Mouse (Mus musculus) left cerebral cortex, postnatal 10 days (tissue): ENCODE measurements around the gene Gdpgp1. TPM values are rescaled to one million over a fixed set of nuclear protein-coding genes. Genes with fewer than 3 reads are reported as not detected.

Experiments
- DNase-seq, 2 experiments: peaks; one replicate each; pipeline ENCODE4 v3.0.0; 2021 to 2022; ENCODE audit warnings: low spot score in 2 of 2, mixed read lengths in 1 of 2; ENCODE audit errors: extremely low spot score in 1 of 2
- intact Hi-C: fragments of 180-260 bp; cut with DNase I; formaldehyde crosslinking; loops from one replicate; pipeline ENCODE4 v1.15.1; 2025
- total RNA-seq, 2 experiments: library from RNA; stranded (reverse); gene quantifications; 2 replicates each; pipeline ENCODE4 v1.2.3; 2021

The Gdpgp1 gene
- total RNA-seq, 2 experiments from 2014 or later: 6.0 to 7.0 TPM

DNA sequence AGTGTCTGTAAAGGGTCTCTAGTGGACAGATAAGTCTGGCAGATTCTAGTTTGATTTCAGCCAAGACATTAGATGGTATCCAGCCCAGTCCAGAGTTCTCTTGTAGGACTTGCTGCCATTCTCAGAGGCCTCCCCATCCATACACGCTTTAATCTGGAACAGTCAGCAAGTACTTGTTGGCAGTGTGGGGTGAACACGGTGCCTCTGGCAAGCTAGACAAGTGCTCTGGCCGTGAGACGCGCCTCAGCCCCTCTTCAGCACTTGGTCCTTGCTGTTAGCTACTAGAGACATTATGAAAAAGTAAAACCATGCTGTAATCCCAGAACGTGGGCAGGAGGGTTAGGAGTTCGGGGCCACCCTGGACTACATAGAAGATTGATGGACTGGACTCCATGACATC is 19.1 kb upstream of the Gdpgp1 start:
- no peak for DNase-seq
- intact Hi-C loops: no loop called here

DNA sequence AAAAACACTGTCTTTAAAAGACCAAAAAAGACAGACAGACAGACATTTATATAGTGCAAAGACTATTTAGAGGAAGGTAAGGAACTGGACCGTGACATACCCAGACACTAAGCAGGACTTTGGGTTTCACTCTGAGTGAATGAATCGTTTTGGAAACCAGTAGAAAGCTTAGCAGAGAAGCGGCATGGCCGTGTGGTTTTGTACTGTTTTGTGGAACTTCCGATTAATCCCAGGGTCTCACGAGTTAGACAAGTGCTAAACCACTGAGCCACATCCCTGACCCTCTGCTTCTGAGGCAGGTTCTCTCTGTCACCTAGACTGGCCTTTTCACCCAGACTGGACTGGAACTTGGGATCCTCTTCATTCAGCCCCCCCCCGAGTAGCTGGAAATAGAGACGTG is 18.2 kb upstream of the Gdpgp1 start:
- intact Hi-C loops: no loop called here
- no peak for DNase-seq

DNA sequence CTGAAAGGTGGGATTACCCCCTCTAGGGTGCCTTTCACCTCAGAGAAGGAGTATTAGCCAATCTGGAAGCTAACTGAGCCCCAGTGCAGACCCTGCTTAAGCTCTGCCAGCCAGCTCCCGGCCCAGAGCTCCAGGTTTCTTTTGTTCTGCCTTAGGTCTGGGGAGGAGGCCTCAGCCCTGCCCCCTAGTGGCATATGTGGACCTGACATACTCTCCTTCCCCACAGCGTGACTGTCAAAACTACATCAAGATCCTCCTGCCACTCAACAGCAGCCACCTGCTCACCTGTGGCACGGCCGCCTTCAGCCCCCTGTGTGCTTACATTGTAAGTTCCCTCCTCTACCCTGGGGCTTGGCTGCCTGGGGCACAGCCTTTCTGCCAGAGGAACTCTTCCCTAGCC is 17.3 kb upstream of the Gdpgp1 start:
- intact Hi-C loops: loop anchor here (5.0 kb wide), 1 partner anchor 73 kb away; no protein-coding TSS in a partner anchor

DNA sequence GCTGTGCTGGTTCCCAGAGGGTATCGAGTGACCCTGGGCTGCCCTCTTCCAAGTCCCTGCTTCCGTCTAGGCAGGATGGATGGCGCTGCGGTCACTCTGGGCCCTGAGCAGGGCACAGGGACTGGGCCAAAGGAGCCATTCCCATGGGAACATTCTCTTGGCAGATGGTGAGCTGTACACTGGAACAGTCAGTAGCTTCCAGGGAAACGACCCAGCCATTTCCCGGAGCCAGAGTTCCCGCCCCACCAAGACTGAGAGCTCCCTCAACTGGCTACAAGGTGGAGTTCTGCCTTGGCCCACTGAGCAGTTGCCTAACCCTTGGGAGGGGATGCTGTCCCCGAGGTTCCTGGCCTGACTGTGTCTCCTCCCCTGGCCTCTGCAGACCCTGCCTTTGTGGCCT is 16.1 kb upstream of the Gdpgp1 start:
- peak; percentile 52 to 56 for DNase-seq

More for the DNA sequence above, 17.3 kb upstream of the Gdpgp1 start:
- peak; percentile 53 to 82 for DNase-seq

DNA sequence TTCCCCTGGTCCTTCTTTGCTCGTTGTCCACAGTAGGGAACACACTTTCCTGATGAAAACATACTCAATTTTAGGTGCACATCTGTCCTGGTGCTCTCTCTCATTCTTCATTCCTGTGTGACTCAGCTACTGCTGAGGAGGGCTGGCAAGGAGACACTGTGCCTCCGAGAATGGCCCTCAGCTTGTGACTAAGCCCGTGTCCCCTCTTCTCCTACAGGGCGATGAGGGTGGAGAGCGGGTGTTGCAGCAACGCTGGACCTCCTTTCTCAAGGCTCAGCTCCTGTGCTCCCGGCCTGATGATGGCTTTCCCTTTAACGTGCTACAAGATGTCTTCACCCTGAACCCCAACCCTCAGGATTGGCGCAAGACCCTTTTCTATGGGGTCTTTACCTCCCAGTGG is 14.0 kb upstream of the Gdpgp1 start:
- intact Hi-C loops: loop anchor here (5.0 kb wide), 1 partner anchor 76 kb away; no protein-coding TSS in a partner anchor
- DNase-seq: no peak

More for the DNA sequence above, 16.1 kb upstream of the Gdpgp1 start:
- intact Hi-C loops: loop anchor here (5.0 kb wide), 1 partner anchor 74 kb away; no protein-coding TSS in a partner anchor

DNA sequence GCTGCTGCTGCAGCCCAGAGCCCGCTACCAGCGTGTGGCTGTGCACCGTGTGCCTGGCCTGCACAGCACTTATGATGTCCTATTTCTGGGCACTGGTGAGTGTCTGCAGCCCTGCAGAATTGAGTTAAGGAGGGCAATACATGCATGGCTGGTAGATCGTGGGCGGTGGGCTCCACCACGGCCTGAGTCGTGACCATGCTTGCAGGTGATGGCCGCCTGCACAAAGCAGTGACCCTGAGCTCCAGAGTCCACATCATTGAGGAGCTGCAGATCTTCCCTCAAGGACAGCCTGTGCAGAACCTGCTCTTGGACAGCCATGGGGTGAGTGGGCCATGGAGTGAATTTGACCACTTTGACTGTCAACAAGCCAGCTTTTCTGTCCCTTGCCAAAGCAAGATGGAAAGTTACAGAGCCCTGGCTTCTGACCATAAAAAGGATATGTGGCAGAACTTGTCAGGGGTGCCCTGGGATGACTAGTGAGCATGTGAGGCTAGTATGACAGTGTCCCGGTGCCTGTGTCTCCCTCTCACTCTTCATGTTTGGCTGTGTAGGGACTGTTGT is 12.3 kb upstream of the Gdpgp1 start:
- intact Hi-C loops: no loop called here
- no peak for DNase-seq

DNA sequence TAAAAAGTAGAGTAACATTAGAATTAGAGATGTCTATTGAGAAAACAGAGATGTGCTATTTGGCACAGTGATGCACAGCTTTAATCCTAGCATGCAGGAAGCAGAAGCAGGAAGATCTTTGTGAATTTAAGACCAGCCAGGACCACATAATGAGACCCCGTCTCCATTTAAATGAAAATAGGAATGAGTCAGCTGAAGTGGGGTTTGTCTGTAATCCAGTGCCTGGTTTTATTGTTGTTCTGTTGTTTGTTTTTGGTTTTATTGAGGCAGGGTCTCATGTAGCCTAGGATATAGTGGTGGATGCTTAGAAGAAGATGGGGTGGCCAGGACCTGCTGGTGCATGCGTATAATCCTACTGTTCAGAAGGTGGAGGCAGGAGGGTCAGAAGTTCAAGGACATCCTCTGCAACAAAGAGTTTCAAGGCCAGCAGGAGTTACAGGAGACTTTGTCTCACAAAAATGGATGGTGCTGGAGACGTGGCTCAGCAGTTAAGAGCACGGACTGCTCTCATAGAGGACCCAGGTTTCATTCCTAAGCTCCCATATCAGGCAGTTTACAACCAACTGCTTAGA is 11.4 kb upstream of the Gdpgp1 start:
- intact Hi-C loops: no loop called here
- DNase-seq: no peak

DNA sequence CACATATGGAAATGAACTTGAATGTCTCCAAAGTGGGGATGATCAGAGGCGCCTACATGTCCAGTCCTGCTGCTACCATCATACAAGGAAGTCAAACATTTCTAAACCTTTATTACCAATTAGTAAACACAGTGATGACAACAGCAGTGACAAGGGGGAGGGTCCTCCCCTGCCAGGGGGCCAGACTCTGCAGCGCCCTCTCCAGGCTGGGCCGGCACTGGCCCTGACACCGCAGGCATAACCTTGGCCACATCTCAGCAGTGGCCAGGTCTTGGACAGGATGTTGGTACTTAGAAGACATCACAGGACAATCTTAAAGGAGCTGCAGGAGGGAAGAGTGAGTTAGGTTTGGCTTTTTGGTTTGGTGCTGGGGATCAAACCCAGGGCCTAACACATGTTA is 5.6 kb upstream of the Gdpgp1 start:
- intact Hi-C loops: no loop called here

DNA sequence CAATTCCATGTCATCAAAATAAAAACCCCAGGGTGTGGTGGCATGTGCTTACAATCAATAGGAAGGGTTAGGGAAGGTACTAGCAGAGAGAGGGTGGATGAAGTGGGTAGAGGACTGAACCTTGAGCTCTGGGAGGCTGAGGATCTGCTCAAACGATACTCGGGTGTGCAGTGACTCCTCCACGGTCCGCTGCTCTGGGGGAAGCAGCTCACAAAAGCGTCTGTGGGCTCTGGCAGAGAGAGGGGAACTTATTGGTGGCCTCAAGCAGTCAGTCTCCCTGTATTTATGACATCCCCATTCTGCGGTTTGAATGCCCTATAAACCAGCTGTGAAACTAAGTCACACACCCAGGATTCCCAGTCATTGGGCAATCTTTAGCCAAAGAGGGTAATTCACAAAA is 2.5 kb upstream of the Gdpgp1 start:
- no peak for DNase-seq
- intact Hi-C loops: no loop called here

More for the DNA sequence above, 5.6 kb upstream of the Gdpgp1 start:
- DNase-seq: no peak

DNA sequence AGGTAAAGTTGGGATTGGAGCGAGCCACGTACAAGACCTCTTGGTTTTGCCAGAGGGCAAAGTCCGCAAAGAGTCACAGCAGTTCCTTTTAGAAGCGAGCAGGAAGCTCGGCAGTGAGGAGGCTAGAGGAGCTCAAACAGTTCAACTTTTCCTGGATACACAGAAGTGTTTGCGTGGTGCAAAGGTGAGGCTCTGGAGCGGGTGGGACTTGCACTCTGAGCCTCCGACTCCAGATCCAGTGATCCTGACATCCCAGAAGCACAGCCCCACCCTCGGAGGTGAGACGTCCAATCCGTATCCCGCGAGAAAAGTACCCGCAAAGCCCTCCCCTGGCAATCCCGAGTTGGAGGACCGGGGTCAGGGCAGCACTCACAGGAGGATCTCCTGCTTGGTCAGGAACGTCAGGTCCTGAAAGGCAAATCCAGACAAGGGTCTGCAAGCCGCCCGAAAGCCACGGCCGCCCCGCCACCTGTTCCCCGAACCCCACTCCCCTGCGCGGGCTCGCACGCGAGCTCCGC is 635 bp upstream of the Gdpgp1 start:
- intact Hi-C loops: no loop called here

DNA sequence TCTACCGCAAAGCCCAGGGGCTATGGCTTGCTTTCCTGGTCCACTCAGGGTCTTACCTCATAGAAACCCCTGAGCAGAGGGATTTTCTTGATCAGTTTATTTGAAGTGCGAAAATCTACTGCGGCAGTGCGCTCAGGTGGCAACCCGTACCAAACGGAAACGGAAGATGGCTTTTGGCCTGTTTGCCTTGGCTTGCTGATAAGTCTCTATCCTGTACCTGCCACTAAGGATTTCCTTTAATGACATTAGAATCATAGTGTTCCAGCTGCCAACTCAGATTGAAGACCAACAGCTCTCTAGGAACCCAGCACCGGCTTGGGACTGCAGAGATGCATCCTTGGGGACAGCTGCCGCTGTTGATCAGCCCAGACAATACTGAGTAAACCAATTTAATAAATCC is 1.1 kb downstream of the Gdpgp1 start:
- intact Hi-C loops: no loop called here
- no peak for DNase-seq

More for the DNA sequence above, 635 bp upstream of the Gdpgp1 start:
- DNase-seq: no peak

DNA sequence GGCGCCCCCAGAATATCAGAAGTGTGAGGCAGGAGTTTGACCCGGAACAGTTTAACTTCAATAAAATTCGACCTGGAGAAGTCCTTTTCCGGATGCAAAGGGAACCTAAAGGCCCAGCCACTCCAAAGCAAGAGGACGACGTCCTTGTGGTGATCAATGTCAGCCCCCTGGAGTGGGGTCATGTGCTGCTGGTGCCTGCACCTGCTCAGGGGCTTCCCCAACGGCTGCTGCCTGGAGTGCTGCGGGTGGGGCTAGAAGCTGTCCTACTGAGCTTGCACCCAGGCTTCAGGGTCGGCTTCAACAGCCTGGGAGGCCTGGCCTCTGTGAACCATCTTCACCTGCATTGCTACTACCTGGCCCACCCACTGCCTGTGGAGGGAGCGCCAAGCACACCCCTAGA is 5.9 kb downstream of the Gdpgp1 start:
- intact Hi-C loops: no loop called here
- DNase-seq: no peak

DNA sequence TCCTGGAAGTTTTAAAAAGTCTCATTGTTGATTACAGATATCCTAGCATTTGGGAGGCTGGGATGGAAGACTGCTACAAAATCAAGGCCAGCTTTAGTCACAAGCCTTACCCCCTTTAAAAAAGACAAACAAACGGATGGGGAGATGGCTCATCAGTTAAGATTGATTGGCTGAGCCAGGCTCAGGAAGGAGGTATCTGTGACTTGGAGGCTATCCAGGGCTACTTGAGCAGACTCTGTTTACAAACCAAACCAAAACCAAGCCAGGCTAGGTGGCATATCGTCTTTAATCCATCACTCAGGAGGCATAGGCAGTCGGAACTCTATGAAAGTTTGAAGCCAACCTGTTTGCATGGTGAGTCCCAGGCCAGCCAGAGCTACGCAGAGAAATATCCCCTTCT is 9.0 kb downstream of the Gdpgp1 start:
- DNase-seq: no peak
- intact Hi-C loops: no loop called here

DNA sequence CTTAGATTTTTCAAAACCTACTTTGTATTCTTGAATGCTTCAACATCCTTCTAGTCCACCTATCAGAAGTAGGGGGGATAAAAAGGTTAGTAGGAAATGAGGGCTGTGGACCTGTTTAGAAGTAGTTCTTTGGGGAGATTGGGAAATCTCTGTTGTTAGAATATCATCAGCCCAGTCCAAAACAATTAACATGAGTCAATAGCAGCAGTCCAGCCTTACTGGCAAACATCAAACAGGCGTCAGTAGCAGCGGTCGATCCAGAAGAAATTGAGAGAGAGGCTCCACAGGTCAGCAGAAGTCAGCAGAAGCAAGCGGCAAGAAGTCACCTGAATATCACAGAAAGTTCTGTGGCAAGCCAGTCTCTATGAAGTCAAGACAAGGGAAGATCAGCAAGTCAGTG is 12.2 kb downstream of the Gdpgp1 start:
- no peak for DNase-seq
- intact Hi-C loops: no loop called here

DNA sequence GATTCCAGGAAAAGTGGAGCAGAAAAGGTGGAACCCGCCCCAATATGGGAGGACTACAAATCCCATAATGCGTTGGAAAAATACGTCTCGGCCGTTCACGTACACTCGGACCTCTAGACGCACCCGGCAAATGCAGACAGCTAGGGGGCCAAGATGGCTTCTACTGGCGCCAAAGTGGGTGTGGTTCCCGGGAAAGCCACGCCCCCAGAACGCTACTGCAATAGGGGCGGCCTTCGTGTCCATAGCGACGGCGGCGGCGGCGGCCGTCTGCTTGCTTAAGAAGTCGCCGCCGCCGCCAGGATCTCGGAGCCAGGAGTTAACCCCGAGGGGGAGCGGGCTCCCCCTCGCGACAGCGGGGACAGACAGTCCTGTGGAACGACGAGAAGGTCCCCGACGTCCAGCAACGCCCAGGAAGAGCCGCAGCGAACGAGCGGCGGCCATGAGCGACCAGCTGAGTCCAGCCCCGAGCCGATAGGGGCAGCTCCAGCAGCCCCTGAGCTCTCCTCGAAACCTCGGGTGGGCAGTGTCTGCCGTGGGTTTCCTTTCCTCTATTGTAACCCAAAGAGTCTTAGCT is 13.6 kb downstream of the Gdpgp1 start, which contains the start of gene Ttll13:
Gene Ttll13 (plus strand): TSS at position 229 of the 574 bp plus-strand sequence.
- intact Hi-C loops: no loop called here
- peak; percentile 96 to 99 for DNase-seq

DNA sequence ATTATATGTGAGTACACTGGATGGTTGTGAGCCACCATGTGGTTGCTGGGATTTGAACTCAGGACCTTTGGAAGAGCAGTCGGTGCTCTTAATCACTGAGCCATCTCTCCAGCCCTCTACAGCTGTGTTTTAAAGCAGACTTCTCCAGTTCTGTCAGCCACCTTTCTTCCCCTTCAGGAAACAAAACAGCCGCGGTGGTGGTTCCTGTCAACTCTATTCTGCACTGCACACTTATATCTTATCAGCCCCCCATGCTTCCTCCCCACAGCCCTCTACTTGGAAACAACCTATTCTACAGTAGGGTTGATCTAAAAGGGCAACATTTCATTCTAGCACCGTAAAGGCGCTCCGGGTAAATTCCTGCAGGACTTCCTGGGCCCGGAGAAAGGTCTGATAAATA is 14.2 kb downstream of the Gdpgp1 start:
- intact Hi-C loops: no loop called here
- no peak for DNase-seq

DNA sequence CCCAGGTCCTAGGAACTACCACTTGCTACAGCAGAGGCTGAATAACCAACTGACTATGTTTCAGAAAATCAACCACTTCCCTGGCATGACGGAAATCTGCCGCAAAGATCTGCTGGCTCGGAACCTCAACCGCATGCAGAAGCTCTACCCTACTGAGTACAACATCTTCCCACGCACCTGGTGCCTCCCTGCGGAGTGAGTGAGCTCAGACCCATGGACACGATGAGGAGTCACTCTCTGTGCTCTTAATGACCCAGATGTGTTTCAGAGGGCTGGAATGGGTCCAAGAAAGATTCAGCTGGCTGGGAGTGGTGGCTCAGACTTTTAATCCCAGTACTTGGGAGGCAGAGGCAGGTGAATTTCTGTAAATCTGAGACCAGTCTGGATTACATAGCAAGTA is 19.8 kb downstream of the Gdpgp1 start:
- intact Hi-C loops: no loop called here
- no peak for DNase-seq

DNA sequence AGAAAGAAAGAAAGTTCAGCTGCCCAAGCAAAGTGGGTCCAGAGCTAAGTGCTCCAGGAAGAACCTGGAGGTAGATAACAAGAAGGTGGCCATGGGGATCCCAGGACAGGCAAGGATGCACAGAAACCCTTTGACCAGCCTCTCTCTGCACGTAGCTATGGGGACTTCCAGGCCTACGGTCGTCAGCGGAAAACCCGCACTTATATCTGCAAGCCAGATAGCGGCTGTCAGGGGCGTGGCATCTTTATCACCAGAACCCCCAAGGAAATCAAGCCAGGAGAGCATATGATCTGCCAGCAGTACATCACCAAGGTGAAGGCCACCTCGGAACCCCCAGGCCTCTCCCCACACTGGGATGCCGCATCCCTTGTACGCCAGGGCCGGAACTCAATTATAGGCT is 20.2 kb downstream of the Gdpgp1 start:
- DNase-seq: no peak
- intact Hi-C loops: no loop called here

DNA sequence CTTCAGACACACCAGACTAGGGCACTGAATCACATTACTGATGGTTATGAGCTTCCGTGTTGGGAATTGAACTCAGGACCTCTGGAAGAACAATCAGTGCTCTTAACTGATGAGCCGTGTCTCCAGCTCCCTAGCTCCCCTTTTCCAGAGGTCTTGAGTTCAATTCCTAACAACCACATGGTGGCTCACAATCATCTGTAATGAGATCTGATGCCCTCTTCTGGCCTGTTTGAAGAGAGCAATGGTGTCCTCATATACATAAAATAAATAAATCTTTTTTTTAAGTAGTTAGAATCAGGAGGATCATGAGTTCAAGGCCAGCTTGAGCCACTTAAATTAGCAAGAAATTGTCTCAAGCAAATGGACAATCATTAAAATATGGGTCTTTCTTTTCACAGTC is 23.3 kb downstream of the Gdpgp1 start:
- DNase-seq: no peak
- intact Hi-C loops: no loop called here

DNA sequence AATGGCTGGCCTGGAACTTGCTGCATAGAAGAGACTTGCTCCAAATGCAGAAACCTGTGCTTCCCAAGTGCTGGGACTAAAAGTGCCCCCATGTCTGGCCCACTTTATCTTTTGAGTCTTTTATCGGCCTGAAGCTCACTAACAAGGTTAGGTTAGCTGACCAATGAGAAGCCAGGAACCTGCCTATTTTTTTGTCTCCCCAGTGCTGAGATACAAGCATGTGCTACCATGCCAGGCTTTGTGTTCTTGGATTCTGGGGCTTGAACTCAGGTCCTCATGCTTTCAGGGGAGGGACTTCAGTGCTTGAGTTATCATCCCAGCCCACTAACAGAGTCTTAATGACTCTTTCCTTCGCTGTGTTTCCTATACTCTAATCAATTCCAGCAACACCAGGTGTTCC is 25.0 kb downstream of the Gdpgp1 start:
- intact Hi-C loops: no loop called here
- DNase-seq: no peak
